In the genomic region with DNA sequence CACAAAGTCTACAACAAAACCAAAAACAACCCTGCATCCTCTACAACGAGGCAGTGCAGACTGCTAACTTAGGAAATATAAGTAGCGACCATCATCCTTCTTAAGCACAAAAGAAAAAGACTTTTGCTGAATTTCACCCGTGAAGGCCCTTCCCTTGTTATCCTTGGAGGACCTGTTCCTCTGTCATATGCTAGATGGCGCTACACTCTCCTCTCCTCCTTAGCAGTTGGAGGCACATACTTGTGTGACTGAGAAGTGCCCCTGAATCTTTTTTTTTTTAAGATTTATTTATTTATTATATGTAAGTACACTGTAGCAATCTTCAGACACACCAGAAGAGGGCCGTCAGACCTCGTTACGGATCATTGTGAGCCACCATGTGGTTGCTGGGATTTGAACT, we compare ENCODE assay signal across 17 mouse cellular contexts. TPM values are rescaled to one million over a fixed set of nuclear protein-coding genes. Genes with fewer than 3 reads are reported as not detected.
DNase-seq lines count a peak whose midpoint lies in the region; ATAC-seq and TF ChIP-seq lines count a peak whose summit lies in the region.
"Had no signal": no experiment of that assay in that cellular context is flagged by ENCODE, and none has a peak within 500 bp of the region (broad histone marks: within the 10 kb centered on the region; RNA-seq: fewer than 3 reads in every experiment).

No protein-coding gene starts in this region.

- no peak overlapping the region for H3K4me3 ChIP-seq in forebrain, postnatal 0 days (ENCODE audit: low read depth, low read length)
- no peak overlapping the region for H3K4me3 ChIP-seq in forebrain, embryonic 14.5 days (ENCODE audit: low read depth, low read length)
- H3K4me3 ChIP-seq in layer of hippocampus, adult 2 months, result no peak overlapping the region; the same call in 1 of the 2 replicates
- H3K4me3 ChIP-seq in thymus, adult 2 months (ENCODE audit: control insufficient read depth, insufficient read depth, low read length), result no peak overlapping the region
- H3K4me3 ChIP-seq: forebrain, embryonic 10.5 days; heart, embryonic 10.5 days; liver, embryonic 13.5 days; midbrain, embryonic 12.5 days had no signal

- no peak for TF ChIP-seq POLR2A in thymus, adult 2 months (IDR thresholded peaks at IDR 0.05; ENCODE audit: control insufficient read depth, extremely low read depth, insufficient read depth, low read length, poor library complexity)

- TF ChIP-seq CTCF in forebrain, postnatal 0 days (IDR thresholded peaks at IDR 0.05; ENCODE audit: low read depth), result peak; percentile 55
- peak; percentile 76 for TF ChIP-seq CTCF in layer of hippocampus, adult 2 months (conservative IDR thresholded peaks at IDR 0.05)
- TF ChIP-seq CTCF in thymus, adult 2 months (IDR thresholded peaks at IDR 0.05; ENCODE audit: borderline replicate concordance, control insufficient read depth, extremely low read depth, insufficient read depth, low read length, poor library complexity), result no peak

- 79% methylated on average over 7 of the region's 7 CpGs for WGBS in forebrain, postnatal 0 days
- WGBS in forebrain, embryonic 14.5 days, result 84% methylated on average over 7 of the region's 7 CpGs
- 82% methylated on average over 7 of the region's 7 CpGs for WGBS in thymus, adult 2 months

- no peak overlapping the region for H3K4me2 ChIP-seq in forebrain, postnatal 0 days (ENCODE audit: low read depth)
- no peak overlapping the region for H3K4me2 ChIP-seq in forebrain, embryonic 14.5 days (ENCODE audit: low read length)
- H3K4me2 ChIP-seq: liver, embryonic 13.5 days; midbrain, embryonic 12.5 days had no signal

- no peak overlapping the region for H3K9ac ChIP-seq in forebrain, postnatal 0 days
- H3K9ac ChIP-seq in forebrain, embryonic 14.5 days (ENCODE audit: low read length), result no peak overlapping the region
- H3K9ac ChIP-seq: liver, embryonic 13.5 days; midbrain, embryonic 12.5 days had no signal

- no peak overlapping the region for H3K27ac ChIP-seq in forebrain, postnatal 0 days (ENCODE audit: low read depth, low read length)
- no peak overlapping the region for H3K27ac ChIP-seq in forebrain, embryonic 14.5 days (ENCODE audit: low read depth, low read length)
- H3K27ac ChIP-seq in layer of hippocampus, adult 2 months, result no peak overlapping the region; the same call in 1 of the 2 replicates
- no peak overlapping the region for H3K27ac ChIP-seq in thymus, adult 2 months (ENCODE audit: control insufficient read depth, insufficient read depth, low read length)
- H3K27ac ChIP-seq: forebrain, embryonic 10.5 days; heart, embryonic 10.5 days; liver, embryonic 13.5 days; midbrain, embryonic 12.5 days had no signal

- peaks cover 5% of the 10 kb centered on the region; the same call in 1 of the 2 replicates for H3K36me3 ChIP-seq in forebrain, postnatal 0 days (ENCODE audit: insufficient read depth)
- H3K36me3 ChIP-seq in forebrain, embryonic 14.5 days (ENCODE audit: control insufficient read depth, insufficient read depth, low read length), result peaks cover 31% of the 10 kb centered on the region
- H3K36me3 ChIP-seq in thymus, adult 2 months (ENCODE audit: control insufficient read depth, insufficient read depth, low read length), result no peaks in the 10 kb centered on the region
- H3K36me3 ChIP-seq: liver, embryonic 13.5 days had no signal

- DNase-seq in forebrain, postnatal 0 days, result no peak
- DNase-seq in forebrain, embryonic 14.5 days (ENCODE audit: low spot score), result no peak
- no peak for DNase-seq in layer of hippocampus, adult 2 months (ENCODE audit: low spot score in 2 of 2)
- no peak for DNase-seq in layer of hippocampus, adult 11-12 months (ENCODE audit: low spot score)
- peak; percentile 27 for DNase-seq in A20 (ENCODE audit: low read depth, low spot score)
- DNase-seq in ZHBTc4 (ENCODE audit: low read depth, low spot score), result peak; percentile 36
- no peak for DNase-seq in thymus, postnatal 25 days
- DNase-seq in thymus, adult 2 months, result no peak
- DNase-seq: heart, postnatal 4 days; kidney, postnatal 10 days; liver, embryonic 13.5 days; lung, postnatal 36 days; right cerebral cortex, adult 18-20 months had no signal

- H3K27me3 ChIP-seq in forebrain, postnatal 0 days (ENCODE audit: insufficient read depth, low read length), result no peaks in the 10 kb centered on the region
- H3K27me3 ChIP-seq in forebrain, embryonic 14.5 days (replicated peaks; ENCODE audit: control insufficient read depth, insufficient read depth, low read length), result no peaks in the 10 kb centered on the region
- H3K27me3 ChIP-seq in thymus, adult 2 months (ENCODE audit: control insufficient read depth, insufficient read depth, low read length), result no peaks in the 10 kb centered on the region
- H3K27me3 ChIP-seq: liver, embryonic 13.5 days; midbrain, embryonic 12.5 days had no signal

- no peaks in the 10 kb centered on the region for H3K9me3 ChIP-seq in forebrain, postnatal 0 days (ENCODE audit: low read length)
- no peaks in the 10 kb centered on the region for H3K9me3 ChIP-seq in forebrain, embryonic 14.5 days (replicated peaks; ENCODE audit: control insufficient read depth, low read length)
- H3K9me3 ChIP-seq: forebrain, embryonic 10.5 days; heart, embryonic 10.5 days; liver, embryonic 13.5 days; midbrain, embryonic 12.5 days had no signal

- peak; percentile 26; the same call in 1 of the 2 replicates for ATAC-seq in forebrain, postnatal 0 days
- no peak for ATAC-seq in forebrain, embryonic 14.5 days
- ATAC-seq: inflammation-experienced regulatory T-cells, adult 6 months had no signal

- peaks cover 21% of the 10 kb centered on the region; the same call in 1 of the 2 replicates for H3K4me1 ChIP-seq in forebrain, postnatal 0 days (ENCODE audit: insufficient read depth)
- peaks cover 51% of the 10 kb centered on the region for H3K4me1 ChIP-seq in forebrain, embryonic 14.5 days (ENCODE audit: control insufficient read depth, insufficient read depth, low read length)
- H3K4me1 ChIP-seq in thymus, adult 2 months (replicated peaks; ENCODE audit: control insufficient read depth, insufficient read depth, low read length), result no peaks in the 10 kb centered on the region
- H3K4me1 ChIP-seq: liver, embryonic 13.5 days had no signal

RNA-seq across cellular contexts. Expression of gene Map1b, which starts 20.2 kb away (rescaled TPM):
- 589 and 781 TPM in 2 replicates for total RNA-seq in forebrain, postnatal 0 days (2014; rRNA removed)
- polyA plus RNA-seq in forebrain, postnatal 0 days (2015; fragmentation: Nextera tagmentation; extraction: Ambion mirVana), result 1,169 and 2,082 TPM in 2 replicates
- 1,380 and 2,008 TPM in 2 replicates for polyA plus RNA-seq in forebrain, embryonic 14.5 days (2014; fragmentation: Nextera tagmentation; extraction: Ambion mirVana)
- 100 to 1,000 TPM; 709 to 737 TPM for total RNA-seq in layer of hippocampus, adult 2 months (2021)
- 0.92 and 1.1 TPM in 2 replicates for polyA plus RNA-seq in thymus, adult 2 months (2012; rRNA removed)

Comparison
In these comparisons a context has a peak if more than half of its experiments do, and no peak if none do; other contexts are left out.
1. DNase-seq: peak in A20 (single experiment) and ZHBTc4 (single experiment); none in forebrain, postnatal 0 days (single experiment), forebrain, embryonic 14.5 days (single experiment), layer of hippocampus, adult 2 months (0 of 2), layer of hippocampus, adult 11-12 months (single experiment), thymus, postnatal 25 days (single experiment) and thymus, adult 2 months (single experiment).
2. RNA of gene Map1b, which starts 20.2 kb away (polyA plus RNA-seq): 1,169 to 2,082 TPM in forebrain, postnatal 0 days and 1,380 to 2,008 TPM in forebrain, embryonic 14.5 days; 0.92 to 1.1 TPM in thymus, adult 2 months; every median in the first group is over 100 times any median in the second.